Mouse (Mus musculus) CH12.LX (cell line): Measurements from ENCODE around the gene Pik3cg. TPM values are rescaled to one million over a fixed set of nuclear protein-coding genes. Genes with fewer than 3 reads are reported as not detected.

Experiments
- DNase-seq: peaks from one replicate; pipeline ENCODE4 v3.0.0-alpha.2; 2013; ENCODE audit errors: extremely low read depth
- H3K27ac ChIP-seq: 2 replicates; pipeline ENCODE4 v1.5.1; 2012; ENCODE audit warnings: low read depth, mild to moderate bottlenecking, control low read depth, moderate library complexity; ENCODE audit not compliant: insufficient read depth
- H3K27me3 ChIP-seq: replicated peaks from 2 replicates; pipeline ENCODE3; 2012; ENCODE audit warnings: inconsistent platforms
- H3K36me3 ChIP-seq, 2 experiments: replicated peaks in 1 of 2; 2 replicates each; pipeline versions ENCODE3 to v1.6.1; 2012; ENCODE audit warnings: inconsistent platforms in 1 of 2, low read length in 1 of 2, mild to moderate bottlenecking in 1 of 2, mixed read lengths in 1 of 2, moderate library complexity in 1 of 2; ENCODE audit not compliant: control insufficient read depth in 1 of 2, insufficient read depth in 1 of 2
- H3K4me1 ChIP-seq, 2 experiments: 2 replicates each; pipeline ENCODE4 v1.6.1; 2012; ENCODE audit warnings: inconsistent platforms in 1 of 2, moderate library complexity in 1 of 2; ENCODE audit not compliant: insufficient read depth in 2 of 2, control insufficient read depth in 1 of 2
- H3K4me2 ChIP-seq: 2 replicates; pipeline ENCODE4 v1.6.1; 2012; ENCODE audit warnings: low read depth, mild to moderate bottlenecking, control low read depth; ENCODE audit not compliant: poor library complexity, insufficient read depth, severe bottlenecking
- H3K4me3 ChIP-seq, 3 experiments: fragments of 150-350 bp in 1 of 3; sonication (generic) in 1 of 3; replicated peaks in 1 of 3; 2 replicates each; pipeline versions ENCODE3 to v1.5.1; 2011 to 2012; ENCODE audit warnings: low read depth in 2 of 3, low read length in 2 of 3, mild to moderate bottlenecking in 2 of 3, moderate library complexity in 2 of 3, control low read depth in 1 of 3, improper control_type of control experiment in 1 of 3, inconsistent platforms in 1 of 3, mixed read lengths in 1 of 3; ENCODE audit not compliant: poor library complexity in 1 of 3
- H3K79me2 ChIP-seq: replicated peaks from 2 replicates; pipeline ENCODE4 v1.6.1; 2012; ENCODE audit warnings: mild to moderate bottlenecking, moderate library complexity; ENCODE audit not compliant: control insufficient read depth, poor library complexity, insufficient read depth, severe bottlenecking; ENCODE audit errors: extremely low read depth
- H3K9ac ChIP-seq: 2 replicates; pipeline ENCODE4 v1.6.1; 2012; ENCODE audit warnings: low read depth, mild to moderate bottlenecking, control low read depth, moderate library complexity; ENCODE audit not compliant: insufficient read depth
- H3K9me3 ChIP-seq: replicated peaks from 2 replicates; pipeline ENCODE3; 2012; ENCODE audit warnings: low read length, inconsistent platforms, mixed read lengths
- BHLHE40 ChIP-seq: IDR thresholded peaks from 2 replicates; pipeline ENCODE4 v1.6.1; 2011; ENCODE audit warnings: mild to moderate bottlenecking, low read depth, low read length, improper control_type of control experiment
- CHD1 ChIP-seq: IDR thresholded peaks from 2 replicates; pipeline ENCODE4 v1.6.1; 2012; ENCODE audit warnings: low read depth, low read length, improper control_type of control experiment, inconsistent platforms
- CTCF ChIP-seq, 2 experiments: IDR thresholded peaks in 1 of 2; conservative IDR thresholded peaks in 1 of 2; 2 replicates each; pipeline ENCODE4 v1.5.1; 2011 to 2012; ENCODE audit warnings: low read depth in 2 of 2, low read length in 2 of 2, improper control_type of control experiment in 1 of 2, inconsistent platforms in 1 of 2, mild to moderate bottlenecking in 1 of 2, moderate library complexity in 1 of 2
- ELF1 ChIP-seq: IDR thresholded peaks from 2 replicates; pipeline ENCODE4 v1.6.1; 2014; ENCODE audit warnings: low read depth, mild to moderate bottlenecking, inconsistent platforms, low read length, improper control_type of control experiment
- EP300 ChIP-seq: IDR thresholded peaks from 2 replicates; pipeline ENCODE4 v1.6.1; 2011; ENCODE audit warnings: low read length, improper control_type of control experiment
- ETS1 ChIP-seq: conservative IDR thresholded peaks from 2 replicates; pipeline ENCODE4 v1.6.1; 2012; ENCODE audit warnings: low read depth, mild to moderate bottlenecking, inconsistent platforms, low read length, improper control_type of control experiment, moderate library complexity
- GABPA ChIP-seq: IDR thresholded peaks from 2 replicates; pipeline ENCODE4 v1.6.1; 2012; ENCODE audit warnings: low read depth, low read length, improper control_type of control experiment, inconsistent platforms; ENCODE audit not compliant: insufficient replicate concordance
- HCFC1 ChIP-seq: IDR thresholded peaks from 2 replicates; pipeline ENCODE4 v1.6.1; 2012; ENCODE audit warnings: low read depth, mild to moderate bottlenecking, inconsistent platforms, low read length, improper control_type of control experiment
- IRF4 ChIP-seq: IDR thresholded peaks from 2 replicates; pipeline ENCODE4 v1.6.1; 2014; ENCODE audit warnings: low read depth, mild to moderate bottlenecking, inconsistent platforms, low read length, improper control_type of control experiment
- JUN ChIP-seq: IDR thresholded peaks from 2 replicates; pipeline ENCODE4 v1.6.1; 2011; ENCODE audit warnings: low read depth, mild to moderate bottlenecking, low read length, improper control_type of control experiment, moderate library complexity; ENCODE audit not compliant: insufficient read depth
- JUND ChIP-seq: conservative IDR thresholded peaks from 2 replicates; pipeline ENCODE4 v1.6.1; 2011; ENCODE audit warnings: low read depth, low read length, improper control_type of control experiment
- MAFK ChIP-seq: IDR thresholded peaks from 2 replicates; pipeline ENCODE4 v1.6.1; 2011; ENCODE audit warnings: low read length, improper control_type of control experiment; ENCODE audit not compliant: insufficient replicate concordance
- MEF2A ChIP-seq: IDR thresholded peaks from 2 replicates; pipeline ENCODE4 v1.6.1; 2014; ENCODE audit warnings: low read depth, mild to moderate bottlenecking, inconsistent platforms, low read length, improper control_type of control experiment, borderline replicate concordance
- MYC ChIP-seq: IDR thresholded peaks from 2 replicates; pipeline ENCODE4 v1.6.1; 2011; ENCODE audit warnings: low read depth, mild to moderate bottlenecking, improper control_type of control experiment, low read length
- NELFE ChIP-seq: IDR thresholded peaks from 2 replicates; pipeline ENCODE4 v1.6.1; 2011; ENCODE audit warnings: low read depth, low read length, improper control_type of control experiment
- PAX5 ChIP-seq: IDR thresholded peaks from 2 replicates; pipeline ENCODE4 v1.6.1; 2012; ENCODE audit warnings: low read length, inconsistent platforms, mixed read lengths
- POLR2A ChIP-seq: IDR thresholded peaks from 2 replicates; pipeline ENCODE4 v1.6.1; 2011; ENCODE audit warnings: low read depth, mild to moderate bottlenecking, improper control_type of control experiment, low read length
- POLR2AphosphoS2 ChIP-seq: IDR thresholded peaks from 2 replicates; pipeline ENCODE4 v1.6.1; 2011; ENCODE audit warnings: low read depth, low read length, improper control_type of control experiment
- RAD21 ChIP-seq: IDR thresholded peaks from 2 replicates; pipeline ENCODE4 v1.6.1; 2011; ENCODE audit warnings: low read depth, mild to moderate bottlenecking, low read length, improper control_type of control experiment, moderate library complexity
- RCOR1 ChIP-seq: conservative IDR thresholded peaks from 2 replicates; pipeline ENCODE4 v1.6.1; 2012; ENCODE audit warnings: low read depth, mild to moderate bottlenecking, inconsistent platforms, low read length, improper control_type of control experiment
- SIN3A ChIP-seq: IDR thresholded peaks from 2 replicates; pipeline ENCODE4 v1.6.1; 2012; ENCODE audit warnings: low read length, improper control_type of control experiment, inconsistent platforms
- SMC3 ChIP-seq: IDR thresholded peaks from 2 replicates; pipeline ENCODE4 v1.6.1; 2011; ENCODE audit warnings: low read depth, low read length, improper control_type of control experiment
- TBP ChIP-seq: conservative IDR thresholded peaks from 2 replicates; pipeline ENCODE4 v1.6.1; 2011; ENCODE audit warnings: low read depth, low read length, improper control_type of control experiment
- TCF12 ChIP-seq: IDR thresholded peaks from 2 replicates; pipeline ENCODE4 v1.6.1; 2014; ENCODE audit warnings: low read depth, mild to moderate bottlenecking, inconsistent platforms, low read length, improper control_type of control experiment
- UBTF ChIP-seq: IDR thresholded peaks from 2 replicates; pipeline ENCODE4 v1.6.1; 2012; ENCODE audit warnings: low read depth, mild to moderate bottlenecking, inconsistent platforms, low read length, improper control_type of control experiment, moderate library complexity
- USF2 ChIP-seq: conservative IDR thresholded peaks from 2 replicates; pipeline ENCODE4 v1.6.1; 2011; ENCODE audit warnings: low read depth, low read length, improper control_type of control experiment
- ZC3H11A ChIP-seq: IDR thresholded peaks from 2 replicates; pipeline ENCODE4 v1.6.1; 2012; ENCODE audit warnings: low read depth, mild to moderate bottlenecking, inconsistent platforms, low read length, improper control_type of control experiment
- ZKSCAN1 ChIP-seq: IDR thresholded peaks from 2 replicates; pipeline ENCODE4 v1.6.1; 2012; ENCODE audit warnings: low read depth, inconsistent platforms, low read length, improper control_type of control experiment, borderline replicate concordance
- ZMIZ1 ChIP-seq: IDR thresholded peaks from 2 replicates; pipeline ENCODE4 v1.6.1; 2012; ENCODE audit warnings: low read depth, mild to moderate bottlenecking, inconsistent platforms, low read length, improper control_type of control experiment
- ZNF384 ChIP-seq: IDR thresholded peaks from 2 replicates; pipeline ENCODE4 v1.6.1; 2012; ENCODE audit warnings: low read depth, low read length, improper control_type of control experiment, inconsistent platforms
- dilution Hi-C: fragments of 300-500 bp; cut with MboI; formaldehyde crosslinking; loops from 2 replicates; pipeline ENCODE4 v1.14.3; 2020; ENCODE audit warnings: low sequenced_read_pairs; ENCODE audit not compliant: extremely low pct_unique_long_range_greater_than_20kb, extremely low pct_ligation_motif_present
- in situ Hi-C: fragments of 300-500 bp; cut with MboI; formaldehyde crosslinking; loops from 3 replicates; pipeline ENCODE4 v1.14.3; 2019; ENCODE audit warnings: low sequenced_read_pairs, low pct_ligation_motif_present, low pct_unique_long_range_greater_than_20kb, mixed read lengths
- polyA plus RNA-seq: library from polyadenylated mRNA; unstranded; fragments of >175 nt; gene quantifications from 2 replicates; pipeline ENCODE4 v1.2.1, GENCODE M21; 2012; ENCODE audit warnings: low read depth; ENCODE audit not compliant: insufficient read length
- total RNA-seq, 2 experiments: library from RNA; depleted of rRNA; stranded (reverse); fragments of 300-350 nt in 1 of 2; fragments of >200 nt in 1 of 2; gene quantifications; 2 replicates each; pipeline ENCODE4 v1.2.3; 2012 to 2014

The Pik3cg gene
- total and polyA plus RNA-seq, 3 experiments, result 35.4 to 40.6 (median 35.8) TPM

GRCm38 (mm10) chr12:32236450-32236849 lies 28.0 kb upstream of the Pik3cg start:
- dilution Hi-C loops (no loop called here), in situ Hi-C loops (no loop called here)
- H3K9me3 ChIP-seq, result no peaks in the 10 kb centered on the region
- H3K27ac ChIP-seq, result no peak overlapping the region
- TF ChIP-seq CTCF (conservative IDR thresholded peaks at IDR 0.05 in 1 of 2, IDR thresholded peaks at IDR 0.05 in 1 of 2; ENCODE audit: low read depth in 2 of 2, low read length in 2 of 2) (no peak), JUND (no peak), GABPA (no peak), NELFE (no peak), SIN3A (no peak), ETS1 (0 out of 2 replicates have a peak, but pooled peaks have one; percentile 30), JUN (0 out of 2 replicates have a peak, but pooled peaks have one; percentile 5), USF2 (no peak), ZKSCAN1 (no peak), MAFK (no peak), TCF12 (peak; percentile 51; the same call in 1 of the 2 replicates), ZNF384 (0 out of 2 replicates have a peak, but pooled peaks have one; percentile 8), POLR2AphosphoS2 (no peak), IRF4 (peak; percentile 47; the same call in 1 of the 2 replicates), UBTF (no peak), EP300 (peak; percentile 76), RCOR1 (no peak), POLR2A (no peak), MEF2A (peak; percentile 41; the same call in 1 of the 2 replicates), SMC3 (no peak), BHLHE40 (peak; percentile 67; the same call in 1 of the 2 replicates), ZMIZ1 (no peak), ELF1 (no peak)
- H3K36me3 ChIP-seq, result no peaks in the 10 kb centered on the region
- no peak overlapping the region for H3K4me2 ChIP-seq
- no peaks in the 10 kb centered on the region for H3K79me2 ChIP-seq
- H3K9ac ChIP-seq, result no peak overlapping the region
- no peak for DNase-seq
- no peaks in the 10 kb centered on the region for H3K27me3 ChIP-seq
- peaks cover 0 to 8% of the 10 kb centered on the region in 2 experiments; a peak in 3 of 4 replicates for H3K4me1 ChIP-seq
- no peak overlapping the region for H3K4me3 ChIP-seq

GRCm38 (mm10) chr12:32233871-32234270 lies 25.4 kb upstream of the Pik3cg start:
- Histone ChIP-seq H3K27ac (no peak overlapping the region), H3K4me1 (peaks cover 8% of the 10 kb centered on the region in 2 experiments), H3K36me3 (no peaks in the 10 kb centered on the region), H3K9ac (no peak overlapping the region), H3K4me2 (no peak overlapping the region), H3K79me2 (no peaks in the 10 kb centered on the region), H3K9me3 (no peaks in the 10 kb centered on the region), H3K27me3 (no peaks in the 10 kb centered on the region), H3K4me3 (no peak overlapping the region)
- TF ChIP-seq MYC (no peak), USF2 (no peak), JUN (no peak), BHLHE40 (no peak), EP300 (no peak), HCFC1 (no peak), TBP (no peak), ZNF384 (no peak), CTCF (conservative IDR thresholded peaks at IDR 0.05 in 1 of 2, IDR thresholded peaks at IDR 0.05 in 1 of 2; ENCODE audit: low read depth in 2 of 2, low read length in 2 of 2) (no peak), SIN3A (no peak), ZKSCAN1 (no peak), POLR2A (no peak), JUND (no peak), PAX5 (no peak), CHD1 (no peak), TCF12 (no peak), RAD21 (no peak), ZC3H11A (no peak), ETS1 (no peak)
- in situ Hi-C loops (no loop called here), dilution Hi-C loops (no loop called here)
- DNase-seq, result no peak
